Mouse (Mus musculus) lung, postnatal 14 days (tissue): Measurements from ENCODE around the gene Dcun1d4.
"Not testable (repeated sequence)": the region's sequence is repeated elsewhere in the genome, so short reads cannot be mapped to it uniquely, and the experiment has no call there.

Experiments
- DNase-seq: peaks from one replicate; pipeline ENCODE4 v3.0.0; 2021

Gene Dcun1d4

GRCm38 (mm10) chr5:73480700-73481099, at the start of gene Dcun1d4:
Gene Dcun1d4, plus strand, starts transcription at chr5:73481000.
- no peak for DNase-seq

GRCm38 (mm10) chr5:73431581-73431980, 49.2 kb upstream of the Dcun1d4 start:
- DNase-seq = peak; percentile 84

- DNase-seq = no peak
Observed at GRCm38 (mm10) chr5:73432805-73433204, 48.0 kb upstream of the Dcun1d4 start.

- no peak for DNase-seq
Observed at GRCm38 (mm10) chr5:73434764-73435163, 46.0 kb upstream of the Dcun1d4 start.

- no peak for DNase-seq
Observed at GRCm38 (mm10) chr5:73442176-73442575, 38.6 kb upstream of the Dcun1d4 start.

GRCm38 (mm10) chr5:73450276-73450675, 30.5 kb upstream of the Dcun1d4 start:
- DNase-seq = no peak

GRCm38 (mm10) chr5:73454502-73455306, 26.1 kb upstream of the Dcun1d4 start:
- no peak for DNase-seq

GRCm38 (mm10) chr5:73455307-73455687, 25.5 kb upstream of the Dcun1d4 start:
- no peak for DNase-seq

- no peak for DNase-seq
Observed at GRCm38 (mm10) chr5:73468462-73469433, 12.1 kb upstream of the Dcun1d4 start.

GRCm38 (mm10) chr5:73474412-73475405, 6.1 kb upstream of the Dcun1d4 start:
- no peak for DNase-seq

GRCm38 (mm10) chr5:73481401-73481800, 601 bp downstream of the Dcun1d4 start:
- no peak for DNase-seq

GRCm38 (mm10) chr5:73482381-73482780, 1.6 kb downstream of the Dcun1d4 start:
- DNase-seq = not testable (repeated sequence)

GRCm38 (mm10) chr5:73484016-73484615, 3.3 kb downstream of the Dcun1d4 start:
- DNase-seq = no peak

- DNase-seq = no peak
Observed at GRCm38 (mm10) chr5:73486451-73486850, 5.7 kb downstream of the Dcun1d4 start.

- DNase-seq = no peak
Observed at GRCm38 (mm10) chr5:73489915-73490314, 9.1 kb downstream of the Dcun1d4 start.

- DNase-seq = peak; percentile 99
Observed at GRCm38 (mm10) chr5:73490596-73491073, 9.8 kb downstream of the Dcun1d4 start.

GRCm38 (mm10) chr5:73491074-73491836, 10.5 kb downstream of the Dcun1d4 start:
- DNase-seq = peak; percentile 28

- DNase-seq = peak; percentile 84
Observed at GRCm38 (mm10) chr5:73491837-73492720, 11.3 kb downstream of the Dcun1d4 start.

- no peak for DNase-seq
Observed at GRCm38 (mm10) chr5:73497401-73497800, 16.6 kb downstream of the Dcun1d4 start.

GRCm38 (mm10) chr5:73498559-73498958, 17.8 kb downstream of the Dcun1d4 start:
- DNase-seq = no peak
